Mouse (Mus musculus): ENCODE data around the gene Tgm3. TPM values are rescaled to one million over a fixed set of nuclear protein-coding genes. Genes with fewer than 3 reads are reported as not detected.

The Tgm3 gene
- polyA plus RNA-seq, 1 experiment from 2014 or later: not detected

GRCm38 (mm10) chr2:130029826-130030225 lies 17.7 kb downstream of the Tgm3 start:
- H3K9me3 ChIP-seq (ENCODE audit: low read length): no peaks in the 10 kb centered on the region

GRCm38 (mm10) chr2:130032661-130033060 lies 20.5 kb downstream of the Tgm3 start:
- no peak for ATAC-seq

More at GRCm38 (mm10) chr2:130029826-130030225, 17.7 kb downstream of the Tgm3 start:
- no peaks in the 10 kb centered on the region for H3K27me3 ChIP-seq (replicated peaks; ENCODE audit: insufficient read depth, low read length)
- H3K27ac ChIP-seq (ENCODE audit: low read length): no peak overlapping the region
- WGBS: 74% methylated on average over 11 of the region's 11 CpGs
- no peaks in the 10 kb centered on the region for H3K4me1 ChIP-seq (ENCODE audit: insufficient read depth, low read depth, low read length)
- TF ChIP-seq EP300 (IDR thresholded peaks at IDR 0.05) (no peak), CTCF (IDR thresholded peaks at IDR 0.05) (no peak)
- ATAC-seq (no peak), DNase-seq (ENCODE audit: low spot score) (no peak)
- no peak overlapping the region for H3K4me2 ChIP-seq (replicated peaks; ENCODE audit: low read depth, low read length)
- H3K36me3 ChIP-seq (ENCODE audit: insufficient read depth, low read length): no peaks in the 10 kb centered on the region
- H3K4me3 ChIP-seq (ENCODE audit: low read depth, low read length): no peak overlapping the region
- H3K9ac ChIP-seq (replicated peaks; ENCODE audit: low read depth): no peak overlapping the region

DNA sequence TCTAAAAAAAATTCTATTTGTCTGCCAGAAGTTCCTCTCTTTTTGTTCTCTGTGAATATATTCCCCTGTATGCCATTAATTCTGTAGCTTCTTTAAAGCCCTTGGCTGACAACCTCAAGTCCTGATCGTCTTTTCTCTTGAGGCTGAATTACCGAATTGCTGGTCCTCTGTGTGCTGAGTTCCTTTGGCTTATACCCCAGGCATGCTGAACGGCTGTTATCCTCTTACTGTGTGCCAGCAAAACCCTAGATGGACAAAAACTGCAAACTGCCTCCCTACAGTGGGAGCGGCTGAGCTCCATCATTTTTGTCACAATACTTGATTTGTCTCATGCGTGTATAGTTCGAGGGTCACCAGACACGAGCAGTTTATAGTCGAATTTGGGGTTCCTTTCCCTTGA lies 24.7 kb downstream of the Tgm3 start:
- Histone ChIP-seq H3K9me3 (ENCODE audit: low read length) (no peaks in the 10 kb centered on the region), H3K4me3 (ENCODE audit: low read depth, low read length) (no peak overlapping the region), H3K36me3 (ENCODE audit: insufficient read depth, low read length) (no peaks in the 10 kb centered on the region), H3K4me1 (ENCODE audit: insufficient read depth, low read depth, low read length) (no peaks in the 10 kb centered on the region), H3K4me2 (replicated peaks; ENCODE audit: low read depth, low read length) (no peak overlapping the region), H3K27me3 (replicated peaks; ENCODE audit: insufficient read depth, low read length) (no peaks in the 10 kb centered on the region), H3K9ac (replicated peaks; ENCODE audit: low read depth) (no peak overlapping the region), H3K27ac (ENCODE audit: low read length) (no peak overlapping the region)
- no peak for ATAC-seq
- 70% methylated on average over 8 of the region's 8 CpGs for WGBS
- TF ChIP-seq CTCF (IDR thresholded peaks at IDR 0.05) (no peak), EP300 (IDR thresholded peaks at IDR 0.05) (no peak)
- no peak for DNase-seq (ENCODE audit: low spot score)

More at GRCm38 (mm10) chr2:130032661-130033060, 20.5 kb downstream of the Tgm3 start:
- no peaks in the 10 kb centered on the region for H3K4me1 ChIP-seq (ENCODE audit: insufficient read depth, low read depth, low read length)
- H3K9me3 ChIP-seq (ENCODE audit: low read length): no peaks in the 10 kb centered on the region
- H3K27ac ChIP-seq (ENCODE audit: low read length): no peak overlapping the region
- no peak overlapping the region for H3K4me2 ChIP-seq (replicated peaks; ENCODE audit: low read depth, low read length)
- H3K27me3 ChIP-seq (replicated peaks; ENCODE audit: insufficient read depth, low read length): no peaks in the 10 kb centered on the region
- 42% methylated on average over 3 of the region's 3 CpGs for WGBS
- TF ChIP-seq CTCF (IDR thresholded peaks at IDR 0.05): no peak
- TF ChIP-seq EP300 (IDR thresholded peaks at IDR 0.05): no peak
- H3K36me3 ChIP-seq (ENCODE audit: insufficient read depth, low read length): no peaks in the 10 kb centered on the region
- H3K9ac ChIP-seq (replicated peaks; ENCODE audit: low read depth): no peak overlapping the region
- no peak for DNase-seq (ENCODE audit: low spot score)
- H3K4me3 ChIP-seq (ENCODE audit: low read depth, low read length): no peak overlapping the region

DNA sequence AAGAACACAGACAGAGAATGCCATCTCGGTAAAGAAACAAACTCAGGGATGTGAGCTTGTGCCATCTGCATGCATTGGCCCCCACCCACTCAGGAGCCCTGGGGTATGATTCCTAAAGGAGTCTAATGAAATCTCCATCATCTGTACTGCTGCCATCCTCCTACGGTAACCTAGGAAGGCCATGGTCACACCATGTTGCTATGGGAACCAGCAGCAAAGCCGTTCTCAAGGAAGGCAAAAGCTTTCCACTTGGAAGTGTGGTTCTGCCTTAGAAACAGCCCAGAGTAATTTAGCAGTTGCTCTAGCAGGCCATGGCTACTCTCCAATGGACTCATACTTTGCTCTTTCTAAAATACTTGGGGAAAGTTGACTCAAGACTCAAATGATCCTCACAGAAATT lies 26.8 kb downstream of the Tgm3 start:
- DNase-seq (ENCODE audit: low spot score) (no peak), ATAC-seq (no peak)
- no peak overlapping the region for H3K4me2 ChIP-seq (replicated peaks; ENCODE audit: low read depth, low read length)
- no peak overlapping the region for H3K4me3 ChIP-seq (ENCODE audit: low read depth, low read length)
- H3K27me3 ChIP-seq (replicated peaks; ENCODE audit: insufficient read depth, low read length): no peaks in the 10 kb centered on the region
- WGBS: 57% methylated on average over 3 of the region's 3 CpGs
- no peaks in the 10 kb centered on the region for H3K9me3 ChIP-seq (ENCODE audit: low read length)
- no peak overlapping the region for H3K27ac ChIP-seq (ENCODE audit: low read length)
- no peaks in the 10 kb centered on the region for H3K4me1 ChIP-seq (ENCODE audit: insufficient read depth, low read depth, low read length)
- no peaks in the 10 kb centered on the region for H3K36me3 ChIP-seq (ENCODE audit: insufficient read depth, low read length)
- TF ChIP-seq CTCF (IDR thresholded peaks at IDR 0.05): no peak
- TF ChIP-seq EP300 (IDR thresholded peaks at IDR 0.05): no peak
- H3K9ac ChIP-seq (replicated peaks; ENCODE audit: low read depth): no peak overlapping the region

GRCm38 (mm10) chr2:130040190-130040886 lies 28.2 kb downstream of the Tgm3 start:
- 78% methylated on average over 6 of the region's 6 CpGs for WGBS
- H3K9ac ChIP-seq (replicated peaks; ENCODE audit: low read depth): no peak overlapping the region
- no peak overlapping the region for H3K27ac ChIP-seq (ENCODE audit: low read length)
- no peaks in the 10 kb centered on the region for H3K9me3 ChIP-seq (ENCODE audit: low read length)
- H3K4me2 ChIP-seq (replicated peaks; ENCODE audit: low read depth, low read length): no peak overlapping the region
- H3K4me3 ChIP-seq (ENCODE audit: low read depth, low read length): no peak overlapping the region
- TF ChIP-seq CTCF (IDR thresholded peaks at IDR 0.05): no peak
- TF ChIP-seq EP300 (IDR thresholded peaks at IDR 0.05): no peak
- no peaks in the 10 kb centered on the region for H3K4me1 ChIP-seq (ENCODE audit: insufficient read depth, low read depth, low read length)
- DNase-seq (ENCODE audit: low spot score) (no peak), ATAC-seq (no peak)
- H3K27me3 ChIP-seq (replicated peaks; ENCODE audit: insufficient read depth, low read length): no peaks in the 10 kb centered on the region
- no peaks in the 10 kb centered on the region for H3K36me3 ChIP-seq (ENCODE audit: insufficient read depth, low read length)

GRCm38 (mm10) chr2:130043835-130044234 lies 31.7 kb downstream of the Tgm3 start:
- TF ChIP-seq EP300 (IDR thresholded peaks at IDR 0.05): no peak
- no peak for TF ChIP-seq CTCF (IDR thresholded peaks at IDR 0.05)
- no peaks in the 10 kb centered on the region for H3K27me3 ChIP-seq (replicated peaks; ENCODE audit: insufficient read depth, low read length)
- no peak overlapping the region for H3K9ac ChIP-seq (replicated peaks; ENCODE audit: low read depth)
- H3K4me1 ChIP-seq (ENCODE audit: insufficient read depth, low read depth, low read length): no peaks in the 10 kb centered on the region
- no peaks in the 10 kb centered on the region for H3K9me3 ChIP-seq (ENCODE audit: low read length)
- H3K27ac ChIP-seq (ENCODE audit: low read length): no peak overlapping the region
- ATAC-seq (no peak), DNase-seq (ENCODE audit: low spot score) (no peak)
- H3K36me3 ChIP-seq (ENCODE audit: insufficient read depth, low read length): no peaks in the 10 kb centered on the region
- no peak overlapping the region for H3K4me3 ChIP-seq (ENCODE audit: low read depth, low read length)
- WGBS: 81% methylated on average over 4 of the region's 4 CpGs
- no peak overlapping the region for H3K4me2 ChIP-seq (replicated peaks; ENCODE audit: low read depth, low read length)
